Mouse (Mus musculus): ENCODE data around the gene Adgrl2. TPM values are rescaled to one million over a fixed set of nuclear protein-coding genes. Genes with fewer than 3 reads are reported as not detected.

Adgrl2 gene
- total RNA-seq, 1 experiment: 36.6 TPM

GRCm38 (mm10) chr3:148905435-148905834 is 84.9 kb downstream of the Adgrl2 start:
- H3K36me3 ChIP-seq (ENCODE audit: control insufficient read depth, insufficient read depth, low read length, poor library complexity, severe bottlenecking): no peaks in the 10 kb centered on the region
- no peak for TF ChIP-seq ZNF384 (IDR thresholded peaks at IDR 0.05; ENCODE audit: low read depth, low read length)
- no peak for TF ChIP-seq CHD2 (IDR thresholded peaks at IDR 0.05; ENCODE audit: low read depth, low read length)
- no peak for TF ChIP-seq ZC3H11A (IDR thresholded peaks at IDR 0.05; ENCODE audit: borderline replicate concordance, low read depth, low read length)
- no peak for TF ChIP-seq HCFC1 (IDR thresholded peaks at IDR 0.05; ENCODE audit: borderline replicate concordance, insufficient read depth, low read length)
- no peak for TF ChIP-seq MAFK (IDR thresholded peaks at IDR 0.05; ENCODE audit: insufficient read depth, low read depth, low read length)
- H3K9ac ChIP-seq (ENCODE audit: insufficient read depth, low read depth, low read length, poor library complexity, severe bottlenecking): no peak overlapping the region
- no peak overlapping the region for H3K27ac ChIP-seq (ENCODE audit: insufficient read depth, low read depth, low read length, poor library complexity, severe bottlenecking)
- DNase-seq (ENCODE audit: low read depth, low spot score): no peak
- H3K9me3 ChIP-seq (ENCODE audit: control insufficient read depth, insufficient read depth, low read depth, low read length): no peaks in the 10 kb centered on the region
- peaks cover 0 to 2% of the 10 kb centered on the region in 2 experiments; a peak in 1 of 4 replicates for H3K4me1 ChIP-seq (ENCODE audit: control insufficient read depth in 2 of 2, insufficient read depth in 2 of 2, low read length in 2 of 2, poor library complexity in 1 of 2)
- in situ Hi-C loops (cut with MboI; ENCODE audit: low sequenced_read_pairs in 2 of 2, unreplicated experiment in 2 of 2): no loop called here
- H3K4me3 ChIP-seq (ENCODE audit: insufficient read depth in 1 of 2, low read depth in 1 of 2, low read length in 2 of 2, poor library complexity in 1 of 2, severe bottlenecking in 1 of 2): no peak overlapping the region

DNA sequence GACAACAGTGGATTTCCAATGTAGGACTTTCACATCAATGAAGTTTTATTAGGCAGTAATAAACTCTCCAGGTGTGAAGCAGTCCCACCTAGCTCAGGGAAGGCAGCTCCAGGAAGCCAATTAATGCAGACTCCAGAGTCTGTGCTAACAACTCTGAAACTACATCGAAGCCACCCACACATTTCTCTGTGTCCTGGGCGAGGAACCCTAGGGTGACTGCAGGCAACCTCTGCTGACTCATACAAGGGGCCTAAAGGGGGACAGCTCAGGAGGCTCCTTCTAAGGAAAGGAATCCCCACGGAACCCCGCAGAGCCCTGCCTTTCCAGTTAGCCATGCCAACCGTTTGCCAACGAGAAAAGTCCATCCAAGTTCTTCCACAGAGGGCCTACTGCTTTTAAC is 90.5 kb downstream of the Adgrl2 start:
- Histone ChIP-seq H3K4me3 (ENCODE audit: insufficient read depth in 1 of 2, low read depth in 1 of 2, low read length in 2 of 2, poor library complexity in 1 of 2, severe bottlenecking in 1 of 2) (no peak overlapping the region), H3K4me1 (ENCODE audit: control insufficient read depth in 2 of 2, insufficient read depth in 2 of 2, low read length in 2 of 2, poor library complexity in 1 of 2) (peaks cover 0 to 16% of the 10 kb centered on the region in 2 experiments; a peak in 1 of 4 replicates), H3K9me3 (ENCODE audit: control insufficient read depth, insufficient read depth, low read depth, low read length) (no peaks in the 10 kb centered on the region), H3K36me3 (ENCODE audit: control insufficient read depth, insufficient read depth, low read length, poor library complexity, severe bottlenecking) (no peaks in the 10 kb centered on the region), H3K27ac (ENCODE audit: insufficient read depth, low read depth, low read length, poor library complexity, severe bottlenecking) (no peak overlapping the region), H3K9ac (ENCODE audit: insufficient read depth, low read depth, low read length, poor library complexity, severe bottlenecking) (no peak overlapping the region)
- in situ Hi-C loops (cut with MboI; ENCODE audit: low sequenced_read_pairs in 2 of 2, unreplicated experiment in 2 of 2): no loop called here
- no peak for DNase-seq (ENCODE audit: low read depth, low spot score)
- TF ChIP-seq CHD2 (IDR thresholded peaks at IDR 0.05; ENCODE audit: low read depth, low read length) (no peak), ZC3H11A (IDR thresholded peaks at IDR 0.05; ENCODE audit: borderline replicate concordance, low read depth, low read length) (no peak), ZNF384 (IDR thresholded peaks at IDR 0.05; ENCODE audit: low read depth, low read length) (no peak), HCFC1 (IDR thresholded peaks at IDR 0.05; ENCODE audit: borderline replicate concordance, insufficient read depth, low read length) (no peak), MAFK (IDR thresholded peaks at IDR 0.05; ENCODE audit: insufficient read depth, low read depth, low read length) (no peak)

- Histone ChIP-seq H3K4me1 (ENCODE audit: control insufficient read depth in 2 of 2, insufficient read depth in 2 of 2, low read length in 2 of 2, poor library complexity in 1 of 2) (peaks cover 0 to 16% of the 10 kb centered on the region in 2 experiments; a peak in 1 of 4 replicates), H3K36me3 (ENCODE audit: control insufficient read depth, insufficient read depth, low read length, poor library complexity, severe bottlenecking) (no peaks in the 10 kb centered on the region), H3K4me3 (ENCODE audit: insufficient read depth in 1 of 2, low read depth in 1 of 2, low read length in 2 of 2, poor library complexity in 1 of 2, severe bottlenecking in 1 of 2) (no peak overlapping the region), H3K9me3 (ENCODE audit: control insufficient read depth, insufficient read depth, low read depth, low read length) (no peaks in the 10 kb centered on the region), H3K9ac (ENCODE audit: insufficient read depth, low read depth, low read length, poor library complexity, severe bottlenecking) (no peak overlapping the region), H3K27ac (ENCODE audit: insufficient read depth, low read depth, low read length, poor library complexity, severe bottlenecking) (no peak overlapping the region)
- no peak for TF ChIP-seq CHD2 (IDR thresholded peaks at IDR 0.05; ENCODE audit: low read depth, low read length)
- no peak for TF ChIP-seq ZNF384 (IDR thresholded peaks at IDR 0.05; ENCODE audit: low read depth, low read length)
- no peak for TF ChIP-seq HCFC1 (IDR thresholded peaks at IDR 0.05; ENCODE audit: borderline replicate concordance, insufficient read depth, low read length)
- TF ChIP-seq MAFK (IDR thresholded peaks at IDR 0.05; ENCODE audit: insufficient read depth, low read depth, low read length): no peak
- TF ChIP-seq ZC3H11A (IDR thresholded peaks at IDR 0.05; ENCODE audit: borderline replicate concordance, low read depth, low read length): no peak
- in situ Hi-C loops (cut with MboI; ENCODE audit: low sequenced_read_pairs in 2 of 2, unreplicated experiment in 2 of 2): no loop called here
- DNase-seq (ENCODE audit: low read depth, low spot score): no peak
Observed at GRCm38 (mm10) chr3:148899416-148899815, 90.9 kb downstream of the Adgrl2 start.

DNA sequence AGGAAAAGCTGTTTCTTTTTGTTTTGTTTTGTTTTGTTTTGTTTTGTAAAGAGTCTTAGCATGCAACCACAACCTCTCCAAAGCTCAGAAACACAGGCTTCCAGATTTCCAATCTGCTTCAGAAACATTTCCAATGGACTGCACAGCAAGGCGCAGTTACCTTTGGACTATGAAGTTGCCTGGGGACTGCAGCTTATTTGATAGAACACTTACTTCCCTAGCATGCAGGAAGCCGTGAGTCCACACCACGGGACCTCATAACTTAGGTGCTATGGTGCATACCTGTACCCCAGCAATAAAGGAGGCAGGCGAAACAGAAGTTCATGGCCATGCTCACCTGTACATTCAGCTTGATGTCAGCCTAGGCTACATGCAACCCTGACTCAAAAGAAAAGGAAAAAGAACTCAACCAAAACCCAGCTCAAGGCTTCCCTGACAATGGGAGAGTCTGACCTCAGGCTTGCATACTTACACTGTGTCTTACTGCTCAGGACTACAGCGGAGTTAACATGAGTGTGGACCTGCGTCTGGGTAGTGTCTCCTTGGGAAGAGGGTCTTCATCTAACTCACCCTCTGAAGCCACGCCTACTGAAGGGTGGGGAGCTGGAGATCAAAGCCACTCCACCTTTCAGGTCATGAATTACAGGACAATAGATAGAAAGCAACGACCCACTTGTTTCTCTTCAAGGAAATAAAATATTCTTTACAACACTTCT is 91.7 kb downstream of the Adgrl2 start:
- Histone ChIP-seq H3K9me3 (ENCODE audit: control insufficient read depth, insufficient read depth, low read depth, low read length) (no peaks in the 10 kb centered on the region), H3K27ac (ENCODE audit: insufficient read depth, low read depth, low read length, poor library complexity, severe bottlenecking) (no peak overlapping the region), H3K36me3 (ENCODE audit: control insufficient read depth, insufficient read depth, low read length, poor library complexity, severe bottlenecking) (no peaks in the 10 kb centered on the region), H3K4me1 (ENCODE audit: control insufficient read depth in 2 of 2, insufficient read depth in 2 of 2, low read length in 2 of 2, poor library complexity in 1 of 2) (peaks cover 0 to 16% of the 10 kb centered on the region in 2 experiments; a peak in 1 of 4 replicates), H3K4me3 (ENCODE audit: insufficient read depth in 1 of 2, low read depth in 1 of 2, low read length in 2 of 2, poor library complexity in 1 of 2, severe bottlenecking in 1 of 2) (no peak overlapping the region), H3K9ac (ENCODE audit: insufficient read depth, low read depth, low read length, poor library complexity, severe bottlenecking) (no peak overlapping the region)
- no peak for TF ChIP-seq ZNF384 (IDR thresholded peaks at IDR 0.05; ENCODE audit: low read depth, low read length)
- in situ Hi-C loops (cut with MboI; ENCODE audit: low sequenced_read_pairs in 2 of 2, unreplicated experiment in 2 of 2): no loop called here
- DNase-seq (ENCODE audit: low read depth, low spot score): no peak

Measured in ES-E14 (cell line).